Mouse (Mus musculus) forebrain, postnatal 0 days (tissue): Measurements from ENCODE around the gene Gdpd5. TPM values are rescaled to one million over a fixed set of nuclear protein-coding genes. Genes with fewer than 3 reads are reported as not detected.

Experiments used
- ATAC-seq: fragments of 200-750 bp; cut with Nextera tagmentation; 2 replicates; pipeline ENCODE4 v1.8.0; 2017; ENCODE audit warnings: mild to moderate bottlenecking, moderate library complexity
- DNase-seq: peaks from one replicate; pipeline ENCODE4 v3.0.0-alpha.2; 2015
- H3K27ac ChIP-seq: fragments of 300-500 bp; sonication (generic); 2 replicates; pipeline ENCODE4 v1.5.1; 2014; ENCODE audit warnings: low read depth, mild to moderate bottlenecking, antibody characterized with exemption, low read length, moderate library complexity, mixed read lengths
- H3K27me3 ChIP-seq: fragments of 300-500 bp; sonication (generic); 2 replicates; pipeline ENCODE4 v1.6.1; 2014; ENCODE audit warnings: mild to moderate bottlenecking, low read length, mixed read lengths; ENCODE audit not compliant: insufficient read depth
- H3K36me3 ChIP-seq: fragments of 300-500 bp; sonication (generic); 2 replicates; pipeline ENCODE4 v1.6.1; 2014; ENCODE audit warnings: mild to moderate bottlenecking, moderate library complexity; ENCODE audit not compliant: insufficient read depth
- H3K4me1 ChIP-seq: fragments of 300-500 bp; sonication (generic); 2 replicates; pipeline ENCODE4 v1.6.1; 2014; ENCODE audit warnings: antibody characterized with exemption; ENCODE audit not compliant: insufficient read depth
- H3K4me2 ChIP-seq: fragments of 300-500 bp; sonication (generic); 2 replicates; pipeline ENCODE4 v1.6.1; 2014; ENCODE audit warnings: low read depth, mild to moderate bottlenecking, moderate library complexity
- H3K4me3 ChIP-seq: fragments of 300-500 bp; sonication (generic); 2 replicates; pipeline ENCODE4 v1.5.1; 2014; ENCODE audit warnings: low read depth, low read length, mixed read lengths
- H3K9ac ChIP-seq: fragments of 300-500 bp; sonication (generic); 2 replicates; pipeline ENCODE4 v1.6.1; 2014; ENCODE audit warnings: mild to moderate bottlenecking
- H3K9me3 ChIP-seq: fragments of 300-500 bp; sonication (generic); 2 replicates; pipeline ENCODE4 v1.6.1; 2016; ENCODE audit warnings: low read length
- CTCF ChIP-seq: sonication (generic); IDR thresholded peaks from 2 replicates; pipeline ENCODE4 v1.5.1; 2016; ENCODE audit warnings: antibody characterized with exemption, control low read depth, low read depth
- WGBS: fragments of 180-500 bp; shearing (Covaris S2); extraction: QIAGEN DNeasy Blood & Tissue Kit; methylation state at CpG from one replicate; pipeline ENCODE4 v1.1.7; 2014; 5-methylcytosine and 5-hydroxymethylcytosine counted together
- polyA plus RNA-seq: library from polyadenylated mRNA; unstranded; fragments of >200 nt; fragmentation: Nextera tagmentation; extraction: Ambion mirVana; gene quantifications from 2 replicates; pipeline ENCODE4 v1.2.1, GENCODE M21; 2015
- total RNA-seq: library from RNA; depleted of rRNA; stranded (reverse); fragments of >200 nt; gene quantifications from 2 replicates; pipeline ENCODE4 v1.2.3, GENCODE M21; 2014

The Gdpd5 gene
- total and polyA plus RNA-seq, 2 experiments from 2014 or later, result 38.2 to 41.2 TPM

DNA sequence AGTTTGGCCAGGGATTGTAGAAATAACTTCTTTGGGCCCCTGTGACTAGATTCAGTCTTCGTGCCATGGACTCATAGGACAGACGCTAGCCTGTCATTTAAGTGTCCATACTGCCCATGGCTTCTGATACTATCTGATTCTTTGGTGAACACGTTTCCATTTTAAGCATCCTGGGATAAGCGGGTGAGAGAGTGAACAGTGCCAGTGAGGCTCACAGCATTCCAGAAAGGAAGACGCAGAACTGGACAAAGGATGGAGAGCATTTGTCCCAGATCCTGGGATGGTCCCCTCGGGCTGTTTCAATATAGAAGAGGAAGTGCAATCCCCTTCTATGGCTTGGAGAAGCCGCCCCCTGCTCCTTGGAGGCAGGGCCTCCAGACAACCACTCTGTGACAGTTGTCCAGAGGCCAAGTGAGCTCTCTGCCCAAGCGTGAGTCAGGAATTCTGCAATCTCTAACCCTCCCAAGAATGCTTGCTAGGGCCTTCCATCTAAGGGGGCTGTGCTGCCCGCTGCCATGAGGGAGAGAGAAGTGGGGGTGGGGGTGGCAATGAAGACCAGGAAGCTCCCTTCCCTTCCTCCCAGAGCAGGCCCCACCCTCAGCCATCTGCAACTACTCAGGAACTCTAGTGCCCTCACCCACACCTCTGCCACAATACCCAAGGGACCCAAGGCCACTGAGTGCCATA lies 24.8 kb upstream of the Gdpd5 start:
- H3K27me3 ChIP-seq, result no peaks in the 10 kb centered on the region
- H3K4me2 ChIP-seq, result no peak overlapping the region
- peaks cover 23% of the 10 kb centered on the region for H3K4me1 ChIP-seq
- H3K36me3 ChIP-seq, result no peaks in the 10 kb centered on the region
- DNase-seq (no peak), ATAC-seq (no peak)
- H3K4me3 ChIP-seq, result no peak overlapping the region
- no peak for TF ChIP-seq CTCF
- H3K27ac ChIP-seq, result peak overlapping the region; percentile 54; the same call in 1 of the 2 replicates
- WGBS, result 25% methylated on average over 9 of the region's 9 CpGs
- no peak overlapping the region for H3K9ac ChIP-seq
- H3K9me3 ChIP-seq, result no peaks in the 10 kb centered on the region

DNA sequence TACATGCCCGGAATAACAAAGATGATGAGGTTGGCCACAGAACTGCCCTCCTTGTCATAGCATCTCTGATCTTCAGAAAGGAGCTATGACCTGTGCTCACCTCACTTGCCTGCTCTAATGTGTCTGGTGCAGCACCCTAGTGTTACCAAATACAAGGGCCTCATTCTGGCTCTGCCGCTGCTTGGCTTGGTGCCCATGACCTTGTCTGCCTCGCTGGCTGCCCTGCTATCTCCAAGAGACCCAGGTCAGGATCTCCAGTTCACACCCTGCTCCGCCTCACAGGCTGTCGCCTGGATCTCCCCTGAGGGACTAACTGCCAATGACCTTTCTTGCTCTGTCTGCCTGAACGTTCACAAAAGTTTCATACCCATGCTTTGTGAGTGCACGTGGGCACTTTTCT lies 24.0 kb upstream of the Gdpd5 start:
- H3K27ac ChIP-seq, result 0 out of 2 replicates have a peak overlapping the region, but pooled peaks have one; percentile 10
- H3K4me2 ChIP-seq, result no peak overlapping the region
- ATAC-seq, result no peak
- H3K36me3 ChIP-seq, result no peaks in the 10 kb centered on the region
- no peak for TF ChIP-seq CTCF
- no peaks in the 10 kb centered on the region for H3K27me3 ChIP-seq
- no peak for DNase-seq
- WGBS, result 64% methylated on average over 7 of the region's 7 CpGs
- no peak overlapping the region for H3K4me3 ChIP-seq
- no peaks in the 10 kb centered on the region for H3K9me3 ChIP-seq
- peaks cover 16% of the 10 kb centered on the region for H3K4me1 ChIP-seq
- H3K9ac ChIP-seq, result no peak overlapping the region

DNA sequence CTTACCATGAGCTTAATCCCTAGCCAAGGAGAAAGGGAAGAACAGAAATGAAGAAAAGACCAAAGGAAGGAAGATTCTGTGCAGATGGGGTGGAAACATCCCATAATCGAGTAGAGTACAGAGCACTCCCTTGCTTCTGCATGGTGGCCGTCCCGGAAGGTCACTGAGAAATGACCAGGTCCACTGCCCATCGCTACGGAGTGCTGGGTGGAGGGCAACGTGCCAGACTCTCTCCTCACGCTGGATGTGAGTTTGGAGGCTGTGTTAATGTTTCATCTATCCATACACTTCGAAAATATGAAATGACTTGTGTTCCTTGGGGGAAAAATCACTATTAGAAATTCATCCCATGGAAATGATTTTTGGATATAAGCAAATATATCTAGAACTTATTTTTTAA lies 22.8 kb upstream of the Gdpd5 start:
- Histone ChIP-seq H3K27me3 (no peaks in the 10 kb centered on the region), H3K4me3 (no peak overlapping the region), H3K9me3 (no peaks in the 10 kb centered on the region), H3K4me1 (peaks cover 16% of the 10 kb centered on the region), H3K36me3 (no peaks in the 10 kb centered on the region), H3K27ac (no peak overlapping the region), H3K4me2 (no peak overlapping the region), H3K9ac (no peak overlapping the region)
- 89% methylated on average over 8 of the region's 8 CpGs for WGBS
- no peak for ATAC-seq
- TF ChIP-seq CTCF, result no peak
- DNase-seq, result no peak

DNA sequence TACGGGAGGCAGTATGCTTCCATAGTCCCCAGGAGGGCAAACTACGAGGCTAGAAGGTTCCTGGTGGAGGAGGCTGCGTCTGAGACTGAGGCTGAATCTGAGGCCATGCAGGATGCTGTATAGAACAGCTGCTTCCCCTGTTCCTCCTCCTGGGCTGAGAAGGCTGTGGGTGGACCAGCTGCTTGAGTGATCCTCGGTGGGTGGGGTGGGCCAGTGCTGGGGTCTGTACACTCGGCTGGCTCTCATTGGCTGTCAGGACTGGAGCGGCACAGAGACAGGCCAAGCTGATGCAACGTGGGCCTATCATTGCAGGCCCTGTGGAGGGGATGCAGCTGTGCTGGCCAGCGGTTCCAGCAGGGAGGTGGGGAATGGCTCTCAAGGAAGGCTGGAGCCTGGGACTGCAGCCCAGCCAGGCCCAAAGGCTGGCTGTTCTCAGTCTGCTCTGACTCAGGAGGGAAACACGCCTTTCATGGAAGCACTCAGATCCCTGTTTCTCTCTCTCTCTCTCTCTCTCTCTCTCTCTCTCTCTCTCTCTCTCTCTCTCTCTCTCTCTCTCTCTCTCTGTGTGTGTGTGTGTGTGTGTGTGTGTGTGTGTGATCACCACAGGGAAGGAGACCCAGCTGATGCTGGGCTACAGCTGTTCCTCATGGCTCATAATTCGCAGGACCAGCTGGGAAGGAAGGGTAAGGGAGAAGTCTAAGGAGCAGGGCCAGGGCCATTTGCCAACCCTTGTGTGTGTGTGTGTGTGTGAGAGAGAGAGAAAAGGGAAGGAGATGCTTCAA lies 21.0 kb upstream of the Gdpd5 start:
- H3K9ac ChIP-seq, result no peak overlapping the region
- H3K36me3 ChIP-seq, result no peaks in the 10 kb centered on the region
- peaks cover 14% of the 10 kb centered on the region for H3K4me1 ChIP-seq
- 13% methylated on average over 10 of the region's 10 CpGs for WGBS
- H3K4me3 ChIP-seq, result no peak overlapping the region
- no peak overlapping the region for H3K4me2 ChIP-seq
- H3K27me3 ChIP-seq, result no peaks in the 10 kb centered on the region
- no peak for TF ChIP-seq CTCF
- H3K9me3 ChIP-seq, result no peaks in the 10 kb centered on the region
- DNase-seq (peak; percentile 80), ATAC-seq (peak; percentile 97)
- peak overlapping the region; percentile 60 for H3K27ac ChIP-seq

DNA sequence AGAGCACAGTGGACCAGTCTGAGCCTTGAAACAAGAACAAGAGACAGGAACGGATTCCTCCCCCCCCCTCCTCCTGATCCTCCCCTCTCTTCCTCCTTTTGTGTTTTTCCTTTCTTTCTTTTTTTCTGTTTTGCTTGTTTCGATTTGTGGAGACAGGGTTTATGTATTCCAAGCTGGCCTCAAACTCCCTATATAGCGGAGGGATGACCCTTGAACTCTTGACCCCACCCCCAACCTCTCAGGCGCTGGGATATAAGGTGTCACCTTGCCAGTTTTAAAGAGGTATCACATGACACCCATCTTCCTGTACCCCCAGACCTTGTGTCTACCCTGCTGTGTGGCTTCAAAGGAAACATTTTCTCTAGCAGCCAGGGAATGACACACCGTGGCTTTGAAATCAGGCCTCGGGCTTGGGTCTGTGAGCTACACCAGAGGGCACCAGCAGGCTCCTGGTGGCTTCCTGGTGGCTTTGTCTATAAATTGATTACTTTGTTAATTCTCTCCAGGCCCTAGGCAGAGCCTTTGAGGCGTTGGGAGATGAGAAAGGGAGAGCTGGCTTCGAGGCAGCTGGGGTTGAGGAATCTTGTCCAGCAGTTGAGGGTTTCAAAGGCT lies 20.3 kb upstream of the Gdpd5 start:
- Histone ChIP-seq H3K9ac (no peak overlapping the region), H3K4me3 (no peak overlapping the region), H3K4me2 (no peak overlapping the region), H3K9me3 (no peaks in the 10 kb centered on the region), H3K36me3 (no peaks in the 10 kb centered on the region), H3K27me3 (no peaks in the 10 kb centered on the region), H3K4me1 (peaks cover 8% of the 10 kb centered on the region), H3K27ac (peak overlapping the region; percentile 60)
- no peak for TF ChIP-seq CTCF
- ATAC-seq, result no peak
- DNase-seq, result no peak
- WGBS, result 26% methylated on average over 8 of the region's 8 CpGs

DNA sequence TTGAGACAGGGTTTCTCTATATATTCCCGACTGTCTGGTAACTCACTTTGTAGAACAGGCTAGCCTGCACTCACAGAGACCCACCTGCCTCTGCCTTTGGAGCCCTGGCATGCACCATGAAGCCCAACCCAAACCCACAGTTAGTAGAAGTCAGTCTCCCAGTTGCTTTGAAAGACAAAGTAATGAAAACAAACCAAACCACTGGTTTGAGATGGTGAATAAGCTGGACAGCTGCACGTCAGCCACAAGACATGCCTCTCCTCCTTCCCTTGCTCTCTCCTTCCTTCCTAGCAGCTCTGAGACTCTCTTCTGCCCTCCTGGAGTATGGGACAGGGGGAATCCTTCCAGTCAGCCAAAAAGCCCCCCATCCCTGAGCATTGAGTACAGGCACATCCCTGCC lies 19.1 kb upstream of the Gdpd5 start:
- 93% methylated on average over 2 of the region's 2 CpGs for WGBS
- Histone ChIP-seq H3K27me3 (no peaks in the 10 kb centered on the region), H3K36me3 (no peaks in the 10 kb centered on the region), H3K27ac (no peak overlapping the region), H3K4me3 (no peak overlapping the region), H3K4me2 (no peak overlapping the region), H3K4me1 (no peaks in the 10 kb centered on the region), H3K9me3 (no peaks in the 10 kb centered on the region), H3K9ac (no peak overlapping the region)
- ATAC-seq (no peak), DNase-seq (no peak)
- TF ChIP-seq CTCF, result no peak

DNA sequence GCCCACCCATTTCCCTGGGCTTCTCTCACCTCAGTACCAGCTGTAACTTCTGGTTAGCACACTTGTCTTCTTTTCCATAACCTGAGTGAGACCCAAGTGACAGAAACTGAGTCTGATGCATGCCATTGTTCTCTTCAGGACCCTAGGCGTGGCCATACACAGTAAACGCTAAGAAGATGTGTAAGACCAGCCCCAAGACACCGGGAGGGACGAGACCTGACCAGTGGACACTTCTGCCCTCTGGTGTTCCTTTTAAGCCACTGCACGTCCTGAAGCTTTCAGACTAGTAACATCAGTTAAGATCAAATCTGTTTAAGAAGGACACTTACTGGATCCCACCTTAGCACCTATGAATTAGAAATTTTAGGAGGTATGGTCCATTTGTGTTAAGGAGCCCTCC lies 16.1 kb upstream of the Gdpd5 start:
- Histone ChIP-seq H3K27ac (no peak overlapping the region), H3K4me3 (no peak overlapping the region), H3K9ac (no peak overlapping the region), H3K36me3 (no peaks in the 10 kb centered on the region), H3K4me1 (no peaks in the 10 kb centered on the region), H3K9me3 (no peaks in the 10 kb centered on the region), H3K4me2 (peak overlapping the region; percentile 21; the same call in 1 of the 2 replicates), H3K27me3 (no peaks in the 10 kb centered on the region)
- DNase-seq (peak; percentile 86), ATAC-seq (peak; percentile 36)
- WGBS, result 2% methylated on average over 5 of the region's 5 CpGs
- TF ChIP-seq CTCF, result peak; percentile 91
